ENCODE assay signal across 7 mouse cellular contexts in genomic region chr8:84823653-84824052, GRCm38 (mm10). TPM values are rescaled to one million over a fixed set of nuclear protein-coding genes. Genes with fewer than 3 reads are reported as not detected.
DNase-seq lines count a peak whose midpoint lies in the region; ATAC-seq and TF ChIP-seq lines count a peak whose summit lies in the region.

No protein-coding gene starts in this region.

- H3K4me3 ChIP-seq in cortical plate, adult 2 months (ENCODE audit: insufficient read depth, low read length) = peak overlapping the region; percentile 12; the same call in 1 of the 2 replicates
- H3K4me3 ChIP-seq in heart, embryonic 14.5 days (ENCODE audit: control insufficient read depth in 1 of 2, insufficient read depth in 1 of 2, low read depth in 1 of 2, low read length in 2 of 2) = no peak overlapping the region
- peak overlapping the region; percentile 33 for H3K4me3 ChIP-seq in megakaryocyte, embryonic 14.5 days (replicated peaks)
- H3K4me3 ChIP-seq in spleen, adult 2 months (ENCODE audit: extremely low read depth, insufficient read depth, insufficient read length) = no peak overlapping the region

- H3K4me1 ChIP-seq in cortical plate, adult 2 months (ENCODE audit: control insufficient read depth, insufficient read depth, low read length) = no peaks in the 10 kb centered on the region
- peaks cover 7 to 12% of the 10 kb centered on the region in 2 experiments for H3K4me1 ChIP-seq in heart, embryonic 14.5 days (ENCODE audit: control insufficient read depth in 2 of 2, insufficient read depth in 2 of 2, low read length in 2 of 2)
- H3K4me1 ChIP-seq in megakaryocyte, embryonic 14.5 days = peaks cover 39% of the 10 kb centered on the region
- peaks cover 10% of the 10 kb centered on the region; the same call in 1 of the 2 replicates for H3K4me1 ChIP-seq in spleen, adult 2 months (ENCODE audit: control insufficient read depth, insufficient read depth, insufficient read length)

- no peak overlapping the region for H3K27ac ChIP-seq in cortical plate, adult 2 months (ENCODE audit: insufficient read depth, low read length)
- H3K27ac ChIP-seq in heart, embryonic 14.5 days (replicated peaks in 1 of 2; ENCODE audit: control insufficient read depth in 1 of 2, insufficient read depth in 1 of 2, low read depth in 2 of 2, low read length in 2 of 2) = no peak overlapping the region
- no peak overlapping the region for H3K27ac ChIP-seq in spleen, adult 2 months (ENCODE audit: insufficient read depth, low read length)

- H3K27me3 ChIP-seq in heart, embryonic 14.5 days (ENCODE audit: control insufficient read depth, insufficient read depth, low read length) = no peaks in the 10 kb centered on the region
- peaks cover 9% of the 10 kb centered on the region for H3K27me3 ChIP-seq in megakaryocyte, embryonic 14.5 days (replicated peaks)
- H3K27me3 ChIP-seq in spleen, adult 2 months (ENCODE audit: control insufficient read depth, insufficient read depth, low read length) = no peaks in the 10 kb centered on the region

- H3K36me3 ChIP-seq in heart, embryonic 14.5 days (ENCODE audit: control insufficient read depth, insufficient read depth, low read length) = no peaks in the 10 kb centered on the region
- H3K36me3 ChIP-seq in megakaryocyte, embryonic 14.5 days (replicated peaks; ENCODE audit: low read length) = no peaks in the 10 kb centered on the region
- H3K36me3 ChIP-seq in spleen, adult 2 months (ENCODE audit: control insufficient read depth, insufficient read depth, low read length) = no peaks in the 10 kb centered on the region

- peak; percentile 79 for ATAC-seq in CD4-positive, CD25-positive, alpha-beta regulatory T cell, adult 4 months
- ATAC-seq in heart, embryonic 14.5 days (ENCODE audit: insufficient number of reproducible peaks, insufficient read depth, low FRiP score, low read depth) = peak; percentile 74

- TF ChIP-seq POLR2A in cortical plate, adult 2 months (IDR thresholded peaks at IDR 0.05; ENCODE audit: extremely low read depth, insufficient read depth, low read length) = no peak
- no peak for TF ChIP-seq POLR2A in spleen, adult 2 months (IDR thresholded peaks at IDR 0.05; ENCODE audit: low read depth, low read length)

- peak; percentile 71 for TF ChIP-seq CTCF in cortical plate, adult 2 months (IDR thresholded peaks at IDR 0.05; ENCODE audit: extremely low read depth, insufficient read depth, low read length)
- TF ChIP-seq CTCF in spleen, adult 2 months (IDR thresholded peaks at IDR 0.05; ENCODE audit: extremely low read depth, insufficient read depth, insufficient read length, insufficient replicate concordance) = peak; percentile 80

- H3K9me3 ChIP-seq in heart, embryonic 14.5 days (ENCODE audit: control insufficient read depth, low read length) = no peaks in the 10 kb centered on the region
- no peaks in the 10 kb centered on the region for H3K9me3 ChIP-seq in megakaryocyte, embryonic 14.5 days

- H3K4me2 ChIP-seq in heart, embryonic 14.5 days (ENCODE audit: low read length) = peak overlapping the region; percentile 52

- H3K9ac ChIP-seq in heart, embryonic 14.5 days (ENCODE audit: low read length) = no peak overlapping the region

- peak; percentile 72 for DNase-seq in Muller cell, postnatal 12 days (ENCODE audit: inconsistent ontology term)
- DNase-seq in kidney, postnatal 4 days = peak; percentile 77 to 84
- DNase-seq in spleen, adult 2 months (ENCODE audit: low read depth in 1 of 2, low spot score in 2 of 2) = peak in 1 of 2 experiments; percentile 60

- under 1% methylated on average over 18 of the region's 18 CpGs for WGBS in heart, embryonic 14.5 days
- WGBS in spleen, adult 2 months = 2% methylated on average over 18 of the region's 18 CpGs

RNA-seq across cellular contexts. Expression of gene Dand5, which starts 1.0 kb away (rescaled TPM):
- 1 to 10 TPM; 4.9 to 7.6 TPM for polyA plus RNA-seq in CD4-positive, CD25-positive, alpha-beta regulatory T cell, adult 4 months (2017; shearing (Covaris generic))
- polyA plus RNA-seq in cortical plate, adult 2 months (2012; rRNA removed) = 14.9 and 16.0 TPM in 2 replicates
- polyA plus RNA-seq in heart, embryonic 14.5 days (2014; fragmentation: Nextera tagmentation; extraction: Ambion mirVana) = 5.9 and 6.6 TPM in 2 replicates
- 3.1 TPM in 1 of 2 replicates, not detected in the other for polyA plus RNA-seq in megakaryocyte, embryonic 14.5 days (2012; ENCODE audit: insufficient read depth, low replicate concordance)
- polyA plus RNA-seq in spleen, adult 2 months (2012; rRNA removed) = 1.6 and 1.8 TPM in 2 replicates

RNA-seq across cellular contexts. Expression of gene Gadd45gip1, which starts 7.7 kb away (rescaled TPM):
- polyA plus RNA-seq in CD4-positive, CD25-positive, alpha-beta regulatory T cell, adult 4 months (2017; shearing (Covaris generic)) = 10 to 100 TPM; 14.3 to 16.4 TPM
- polyA plus RNA-seq in cortical plate, adult 2 months (2012; rRNA removed) = 26.0 and 31.2 TPM in 2 replicates
- 49.9 and 53.0 TPM in 2 replicates for polyA plus RNA-seq in heart, embryonic 14.5 days (2014; fragmentation: Nextera tagmentation; extraction: Ambion mirVana)
- 37.4 and 49.3 TPM in 2 replicates for polyA plus RNA-seq in megakaryocyte, embryonic 14.5 days (2012; ENCODE audit: insufficient read depth, low replicate concordance)
- polyA plus RNA-seq in spleen, adult 2 months (2012; rRNA removed) = 20.3 and 61.4 TPM in 2 replicates

RNA-seq across cellular contexts. Expression of gene Rad23a, which starts 16.8 kb away (rescaled TPM):
- polyA plus RNA-seq in CD4-positive, CD25-positive, alpha-beta regulatory T cell, adult 4 months (2017; shearing (Covaris generic)) = 100 to 1,000 TPM; 139 to 160 TPM
- 84.7 and 85.9 TPM in 2 replicates for polyA plus RNA-seq in cortical plate, adult 2 months (2012; rRNA removed)
- polyA plus RNA-seq in heart, embryonic 14.5 days (2014; fragmentation: Nextera tagmentation; extraction: Ambion mirVana) = 122 and 125 TPM in 2 replicates
- 338 and 623 TPM in 2 replicates for polyA plus RNA-seq in megakaryocyte, embryonic 14.5 days (2012; ENCODE audit: insufficient read depth, low replicate concordance)
- 125 and 162 TPM in 2 replicates for polyA plus RNA-seq in spleen, adult 2 months (2012; rRNA removed)

RNA-seq across cellular contexts. Expression of gene Calr, which starts 23.1 kb away (rescaled TPM):
- polyA plus RNA-seq in CD4-positive, CD25-positive, alpha-beta regulatory T cell, adult 4 months (2017; shearing (Covaris generic)) = 100 to 1,000 TPM; 250 to 281 TPM
- polyA plus RNA-seq in cortical plate, adult 2 months (2012; rRNA removed) = 437 and 467 TPM in 2 replicates
- polyA plus RNA-seq in heart, embryonic 14.5 days (2014; fragmentation: Nextera tagmentation; extraction: Ambion mirVana) = 500 and 527 TPM in 2 replicates
- polyA plus RNA-seq in megakaryocyte, embryonic 14.5 days (2012; ENCODE audit: insufficient read depth, low replicate concordance) = 235 and 510 TPM in 2 replicates
- 112 and 116 TPM in 2 replicates for polyA plus RNA-seq in spleen, adult 2 months (2012; rRNA removed)

RNA-seq across cellular contexts. Expression of gene Nfix, which starts 23.5 kb away (rescaled TPM):
- polyA plus RNA-seq in CD4-positive, CD25-positive, alpha-beta regulatory T cell, adult 4 months (2017; shearing (Covaris generic)) = 1 to 10 TPM; 2.8 to 7.2 TPM
- 82.8 and 89.1 TPM in 2 replicates for polyA plus RNA-seq in cortical plate, adult 2 months (2012; rRNA removed)
- 16.3 and 16.8 TPM in 2 replicates for polyA plus RNA-seq in heart, embryonic 14.5 days (2014; fragmentation: Nextera tagmentation; extraction: Ambion mirVana)
- polyA plus RNA-seq in megakaryocyte, embryonic 14.5 days (2012; ENCODE audit: insufficient read depth, low replicate concordance) = 18.4 and 27.4 TPM in 2 replicates
- 13.7 and 17.1 TPM in 2 replicates for polyA plus RNA-seq in spleen, adult 2 months (2012; rRNA removed)

Comparison
In these comparisons a context has a peak if more than half of its experiments do, and no peak if none do; other contexts are left out.
1. H3K4me3 ChIP-seq: peak in cortical plate, adult 2 months (single experiment) and megakaryocyte, embryonic 14.5 days (single experiment); none in heart, embryonic 14.5 days (0 of 2) and spleen, adult 2 months (single experiment).